Mouse (Mus musculus) skeletal muscle tissue, postnatal 0 days (tissue): Measurements from ENCODE around the gene Gm3194. TPM values are rescaled to one million over a fixed set of nuclear protein-coding genes. Genes with fewer than 3 reads are reported as not detected.

Experiments used
- polyA plus RNA-seq: library from polyadenylated mRNA; unstranded; fragments of >200 nt; fragmentation: Nextera tagmentation; extraction: Ambion mirVana; gene quantifications from 2 replicates; pipeline ENCODE4 v1.2.1, GENCODE M21; 2015

Gm3194 gene
- polyA plus RNA-seq = 0.49 and 0.60 TPM in 2 replicates

DNA sequence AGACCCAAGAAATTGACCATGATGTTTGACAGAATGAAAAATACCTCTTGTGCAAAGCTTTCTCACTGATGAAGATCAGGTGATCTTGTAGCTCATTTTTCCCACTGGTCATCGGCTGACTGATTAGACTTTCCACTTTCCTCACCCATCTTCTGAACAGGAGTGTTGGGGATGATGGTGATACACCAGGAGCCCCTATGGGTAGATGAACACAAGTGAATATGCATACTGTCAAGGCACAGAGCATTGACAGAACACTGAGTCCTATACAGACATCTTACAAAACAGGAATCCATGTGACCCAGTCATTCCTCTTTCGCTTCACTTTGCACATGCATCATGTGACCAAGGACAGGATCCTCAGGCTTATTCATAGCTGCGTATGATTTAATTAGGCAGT, at the start of gene Gm3194:
TSS of gene Gm3194 (minus strand) at position 101 of the 400 bp plus-strand sequence.

GRCm38 (mm10) chr14:5501374-5501773, 46.1 kb upstream of the Gm3194 start, which contains the start of gene Gm3488:
TSS of gene Gm3488 (plus strand) at chr14:5501674.

DNA sequence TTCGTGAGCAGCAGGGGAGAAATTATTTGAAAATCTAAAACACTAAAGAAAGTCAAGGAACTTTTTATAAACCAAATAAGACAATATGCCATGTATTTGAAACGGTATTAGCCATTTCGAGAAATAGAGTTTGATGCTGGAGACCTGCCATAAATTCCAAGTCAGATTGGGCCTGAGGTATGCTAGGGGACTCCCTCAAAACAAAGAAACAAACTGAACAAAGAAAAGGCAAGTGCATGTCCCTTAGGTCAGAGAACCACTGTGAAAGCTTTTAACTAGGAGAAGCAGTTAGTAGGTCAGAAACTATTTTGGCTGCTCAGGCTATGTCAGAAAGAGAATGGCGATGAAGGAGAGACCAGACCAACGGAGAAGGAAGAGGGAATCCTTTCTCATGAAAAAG, 28.6 kb upstream of the Gm3194 start, which contains the start of gene Gm3187:
TSS of gene Gm3187 (plus strand) at position 301 of the 400 bp plus-strand sequence.

GRCm38 (mm10) chr14:5477730-5478129, 22.5 kb upstream of the Gm3194 start, which contains the start of gene Gm8246:
TSS of gene Gm8246 (minus strand) at chr14:5477830.

DNA sequence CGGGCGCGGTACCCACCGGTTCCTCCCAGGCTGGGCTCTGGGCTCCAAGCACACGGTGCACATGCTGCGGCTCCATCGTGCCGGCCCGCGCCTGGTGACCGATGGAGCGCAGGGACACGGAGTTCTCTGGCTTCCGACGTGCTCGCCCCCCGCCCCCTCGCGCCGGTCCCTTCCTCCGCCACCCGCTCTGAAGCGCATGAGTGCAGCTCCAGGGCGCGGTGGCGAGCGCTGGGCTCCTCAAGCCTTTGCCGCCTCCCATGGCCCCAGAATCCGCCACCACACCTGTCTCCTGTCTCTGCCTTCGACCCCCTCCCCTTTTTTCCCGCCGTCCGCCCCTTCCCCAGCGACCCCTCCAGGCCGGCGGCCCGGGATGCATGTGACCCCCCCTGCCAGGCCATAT, 66.3 kb downstream of the Gm3194 start, which contains the start of gene Gm3500:
TSS of gene Gm3500 (minus strand) at position 101 of the 400 bp plus-strand sequence.

Other genes with a start within 250 kb of the Gm3194 start
- gene Gm3526, start 194.9 kb downstream of the Gm3194 start, polyA plus RNA-seq = not detected in 2 replicates
- gene Gm3542, start 120.5 kb downstream of the Gm3194 start, polyA plus RNA-seq = not detected in 2 replicates
- gene Gm3500, start 66.4 kb downstream of the Gm3194 start, polyA plus RNA-seq = 0.27 TPM in 1 of 2 replicates, not detected in the other
- not detected in 2 replicates for gene Gm8246, start 22.4 kb upstream of the Gm3194 start, polyA plus RNA-seq
- not detected in 2 replicates for gene Gm3187, start 28.7 kb upstream of the Gm3194 start, polyA plus RNA-seq
- 0.48 and 0.92 TPM in 2 replicates for gene Gm3488, start 46.2 kb upstream of the Gm3194 start, polyA plus RNA-seq
- not detected in 2 replicates for gene Gm3532, start 83.0 kb upstream of the Gm3194 start, polyA plus RNA-seq
- gene Gm8265, start 177.6 kb upstream of the Gm3194 start, polyA plus RNA-seq = not detected in 2 replicates
- gene Gm9603, start 232.0 kb upstream of the Gm3194 start, polyA plus RNA-seq = not detected in 2 replicates